Mouse (Mus musculus) ES-Bruce4 (cell line): ENCODE data around the gene Cldn24. TPM values are rescaled to one million over a fixed set of nuclear protein-coding genes. Genes with fewer than 3 reads are reported as not detected.

Source experiments
- H3K27ac ChIP-seq: 2 replicates; pipeline ENCODE4 v1.5.1; 2012; ENCODE audit warnings: low read length, inconsistent platforms; ENCODE audit not compliant: insufficient read depth
- H3K27me3 ChIP-seq: 2 replicates; pipeline ENCODE4 v1.6.1; 2012; ENCODE audit warnings: mild to moderate bottlenecking, low read length, inconsistent platforms; ENCODE audit not compliant: control insufficient read depth, poor library complexity, insufficient read depth, severe bottlenecking
- H3K36me3 ChIP-seq: 2 replicates; pipeline ENCODE4 v1.6.1; 2012; ENCODE audit warnings: inconsistent platforms, mild to moderate bottlenecking, low read length, moderate library complexity; ENCODE audit not compliant: control insufficient read depth, poor library complexity, insufficient read depth, severe bottlenecking
- H3K4me1 ChIP-seq: one replicate; pipeline ENCODE4 v1.8.1; 2011; ENCODE audit warnings: low read length; ENCODE audit not compliant: control insufficient read depth, insufficient read depth
- H3K4me3 ChIP-seq: 2 replicates; pipeline ENCODE4 v1.5.1; 2011; ENCODE audit warnings: low read depth, mild to moderate bottlenecking, low read length
- H3K9ac ChIP-seq: 2 replicates; pipeline ENCODE4 v1.6.1; 2012; ENCODE audit warnings: low read depth, mild to moderate bottlenecking, inconsistent platforms; ENCODE audit not compliant: poor library complexity, severe bottlenecking
- H3K9me3 ChIP-seq: replicated peaks from 2 replicates; pipeline ENCODE4 v1.6.1; 2012; ENCODE audit warnings: mild to moderate bottlenecking, low read length, inconsistent platforms; ENCODE audit not compliant: control insufficient read depth, poor library complexity, insufficient read depth, severe bottlenecking
- CTCF ChIP-seq: IDR thresholded peaks from one replicate; pipeline ENCODE4 v1.8.1; 2011; ENCODE audit warnings: low read depth, low read length
- EP300 ChIP-seq: IDR thresholded peaks from 2 replicates; pipeline ENCODE4 v1.6.1; 2011; ENCODE audit warnings: low read depth, low read length; ENCODE audit not compliant: insufficient read depth
- POLR2A ChIP-seq: IDR thresholded peaks from one replicate; pipeline ENCODE4 v1.8.1; 2011; ENCODE audit warnings: low read length; ENCODE audit not compliant: insufficient read depth
- polyA plus RNA-seq: library from polyadenylated mRNA; stranded (reverse); fragments of >200 nt; gene quantifications from 2 replicates; pipeline ENCODE4 v1.2.4, GENCODE M21; 2011; ENCODE audit warnings: low read depth; ENCODE audit not compliant: missing spikeins, insufficient read depth, insufficient read length

Cldn24 gene
- polyA plus RNA-seq = not detected in 2 replicates

DNA sequence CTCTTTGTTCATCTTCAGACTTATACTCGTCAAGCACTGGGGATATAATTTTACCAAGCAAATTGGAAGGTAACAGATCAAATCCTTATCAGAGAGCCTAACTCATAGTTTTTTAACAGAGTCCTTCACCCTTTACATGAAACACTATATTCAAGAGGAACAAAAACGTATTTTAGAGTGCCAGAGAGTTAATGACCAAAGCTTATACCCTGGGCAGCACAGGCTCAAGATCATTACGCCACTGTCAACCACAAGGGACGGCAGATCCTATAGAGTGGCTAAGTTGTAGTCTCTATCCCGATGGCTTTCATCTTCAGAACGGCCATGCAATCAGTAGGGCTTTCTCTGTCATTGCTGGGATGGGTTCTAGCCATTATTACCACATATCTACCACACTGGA, at the start of gene Cldn24:
Gene Cldn24, plus strand, starts transcription at position 301 of the 400 bp plus-strand sequence.
- H3K4me3 ChIP-seq = no peak within 1 kb of the TSS
- H3K27me3 ChIP-seq = no peaks in the 10 kb centered on the region
- no peak within 1 kb of the TSS for H3K9ac ChIP-seq
- H3K9me3 ChIP-seq = no peaks in the 10 kb centered on the region
- H3K27ac ChIP-seq = no peak within 1 kb of the TSS
- no peaks in the 10 kb centered on the region for H3K4me1 ChIP-seq
- H3K36me3 ChIP-seq = no peaks in the 10 kb centered on the region
- TF ChIP-seq POLR2A (no peak), EP300 (no peak), CTCF (no peak)

DNA sequence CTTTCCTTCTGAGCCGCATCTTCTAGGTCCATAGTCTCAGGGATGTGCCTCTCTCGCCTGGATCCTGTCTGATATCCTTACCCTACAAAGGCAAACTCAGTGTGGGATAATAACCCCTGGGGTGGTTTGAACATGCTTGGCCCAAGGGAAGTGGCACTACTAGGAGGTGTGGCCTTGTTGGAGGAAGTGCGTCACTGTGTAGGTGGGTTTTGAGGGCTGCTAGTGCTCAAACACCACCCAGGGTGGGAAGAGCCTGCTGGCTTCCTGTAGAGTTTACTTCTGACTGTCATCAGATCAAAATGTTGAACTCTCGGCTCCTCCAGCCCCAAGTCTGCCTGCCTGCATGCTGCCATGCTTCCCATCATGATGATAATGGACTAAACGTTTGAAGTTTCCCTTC, 49.0 kb upstream of the Cldn24 start:
- Histone ChIP-seq H3K27ac (no peak overlapping the region), H3K27me3 (no peaks in the 10 kb centered on the region), H3K4me1 (no peaks in the 10 kb centered on the region), H3K9ac (no peak overlapping the region), H3K36me3 (no peaks in the 10 kb centered on the region), H3K9me3 (no peaks in the 10 kb centered on the region; the same call in 1 of the 2 replicates), H3K4me3 (no peak overlapping the region)
- TF ChIP-seq POLR2A (no peak), EP300 (no peak), CTCF (no peak)

DNA sequence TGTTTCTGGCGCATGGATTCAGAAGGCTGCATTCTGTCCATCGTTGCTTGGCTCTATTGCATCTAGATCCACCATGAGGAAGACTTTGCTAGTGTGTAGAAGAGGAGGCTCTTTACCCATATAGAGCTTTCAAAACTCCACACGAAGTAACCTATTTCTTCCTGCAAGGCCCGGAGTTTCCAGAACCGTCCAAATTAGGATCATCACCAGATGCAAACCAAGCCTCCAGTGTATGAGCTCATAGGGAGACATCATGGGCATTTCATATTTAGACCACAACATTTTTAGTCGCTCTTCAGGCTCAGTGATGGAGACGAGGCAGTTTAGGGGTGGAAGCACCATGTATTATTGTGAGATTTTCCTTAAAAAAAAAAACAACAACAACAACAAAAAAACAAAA, 44.5 kb upstream of the Cldn24 start:
- Histone ChIP-seq H3K27me3 (no peaks in the 10 kb centered on the region), H3K27ac (no peak overlapping the region), H3K9ac (no peak overlapping the region), H3K4me1 (no peaks in the 10 kb centered on the region), H3K4me3 (no peak overlapping the region), H3K9me3 (no peaks in the 10 kb centered on the region), H3K36me3 (no peaks in the 10 kb centered on the region)
- TF ChIP-seq POLR2A (no peak), EP300 (no peak), CTCF (no peak)

DNA sequence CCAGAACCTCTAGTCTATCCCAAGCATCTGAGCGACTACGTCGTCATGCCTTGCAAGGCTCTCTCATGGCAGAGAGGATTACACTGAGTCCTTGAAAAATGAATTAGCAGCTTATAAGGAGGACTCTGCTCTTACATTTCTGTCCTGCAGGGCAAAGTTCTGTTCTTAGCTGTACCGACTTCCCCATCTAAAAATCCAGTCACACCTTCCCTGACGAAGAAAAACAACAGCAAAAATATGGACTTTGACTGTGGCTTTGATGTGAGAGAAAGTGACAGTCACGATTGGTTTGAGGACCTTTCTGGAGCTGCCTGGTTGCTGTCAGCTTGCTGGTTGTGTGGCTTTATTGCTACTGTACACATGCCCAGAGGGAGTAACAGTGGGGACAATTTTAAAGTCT, 42.4 kb upstream of the Cldn24 start:
- H3K4me1 ChIP-seq = no peaks in the 10 kb centered on the region
- no peak overlapping the region for H3K4me3 ChIP-seq
- no peaks in the 10 kb centered on the region for H3K9me3 ChIP-seq
- no peaks in the 10 kb centered on the region for H3K36me3 ChIP-seq
- no peak overlapping the region for H3K27ac ChIP-seq
- H3K27me3 ChIP-seq = no peaks in the 10 kb centered on the region
- H3K9ac ChIP-seq = no peak overlapping the region
- no peak for TF ChIP-seq CTCF
- no peak for TF ChIP-seq EP300
- TF ChIP-seq POLR2A = no peak

DNA sequence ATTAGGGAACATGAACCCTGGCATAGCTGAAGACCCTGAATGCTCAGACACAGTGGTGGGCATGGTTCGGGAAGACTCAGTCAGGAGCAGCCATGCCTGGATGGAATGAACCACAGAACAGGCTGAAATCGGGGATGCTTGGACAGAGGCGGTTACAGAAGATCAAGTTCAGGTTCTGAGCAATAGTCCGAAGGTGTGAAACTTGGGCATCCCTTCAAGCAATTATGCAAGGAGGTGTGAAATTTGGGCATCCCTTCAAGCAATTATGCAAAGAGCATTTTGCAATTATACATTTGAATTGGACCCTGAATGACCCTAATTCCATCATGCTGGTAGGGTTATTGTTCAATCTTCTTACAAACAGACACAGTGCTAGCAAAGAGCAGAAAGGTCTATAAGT, 40.1 kb upstream of the Cldn24 start:
- no peak for TF ChIP-seq POLR2A
- no peak for TF ChIP-seq CTCF
- no peak for TF ChIP-seq EP300

DNA sequence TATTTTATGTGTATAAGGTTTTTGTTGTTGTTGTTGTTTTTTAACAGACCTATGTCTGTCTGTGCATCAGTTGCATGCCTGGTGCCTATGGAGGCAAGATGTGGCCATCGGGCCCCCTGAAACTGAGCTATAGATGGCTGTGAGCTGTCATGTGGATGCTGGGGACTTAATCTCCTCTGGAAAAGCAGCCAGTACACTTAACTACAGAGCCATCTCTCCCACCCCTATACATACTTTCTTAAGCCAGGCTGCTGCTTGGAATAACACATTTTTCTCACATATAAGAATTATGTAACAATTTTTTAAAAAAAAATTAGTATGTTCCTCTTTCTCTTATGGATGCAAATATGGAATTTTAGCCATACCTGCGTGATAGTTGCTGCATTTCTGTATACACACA, 38.4 kb upstream of the Cldn24 start:
- no peaks in the 10 kb centered on the region for H3K27me3 ChIP-seq
- TF ChIP-seq EP300 (no peak), CTCF (no peak), POLR2A (no peak)
- H3K4me1 ChIP-seq = no peaks in the 10 kb centered on the region
- no peak overlapping the region for H3K9ac ChIP-seq
- H3K27ac ChIP-seq = no peak overlapping the region
- H3K36me3 ChIP-seq = no peaks in the 10 kb centered on the region
- H3K9me3 ChIP-seq = no peaks in the 10 kb centered on the region; the same call in 1 of the 2 replicates
- H3K4me3 ChIP-seq = no peak overlapping the region

More for the DNA sequence above, 40.1 kb upstream of the Cldn24 start:
- Histone ChIP-seq H3K9me3 (no peaks in the 10 kb centered on the region), H3K9ac (no peak overlapping the region), H3K27ac (no peak overlapping the region), H3K4me1 (no peaks in the 10 kb centered on the region), H3K27me3 (no peaks in the 10 kb centered on the region), H3K4me3 (no peak overlapping the region), H3K36me3 (no peaks in the 10 kb centered on the region)

DNA sequence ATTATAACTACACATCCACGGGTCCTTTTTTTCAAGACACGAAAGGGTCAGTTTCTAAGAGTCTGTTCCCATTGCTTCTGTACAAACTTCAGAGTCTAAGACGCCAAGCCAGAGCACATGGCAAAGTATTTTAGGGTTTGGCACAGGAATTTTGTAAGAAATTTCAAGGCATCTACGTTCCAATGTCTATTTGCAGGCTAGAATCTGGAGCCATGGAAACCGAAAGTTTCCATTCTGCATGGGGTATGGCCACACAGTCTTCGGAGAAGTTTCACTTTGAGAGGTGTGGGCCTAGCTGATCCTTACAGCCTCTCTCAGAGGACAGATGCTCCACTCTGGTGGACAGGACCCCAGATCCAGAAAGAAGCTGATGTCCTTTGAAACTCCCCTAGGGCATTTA, 38.0 kb upstream of the Cldn24 start:
- Histone ChIP-seq H3K4me1 (no peaks in the 10 kb centered on the region), H3K9me3 (no peaks in the 10 kb centered on the region; the same call in 1 of the 2 replicates), H3K27ac (no peak overlapping the region), H3K36me3 (no peaks in the 10 kb centered on the region), H3K27me3 (no peaks in the 10 kb centered on the region), H3K9ac (no peak overlapping the region), H3K4me3 (no peak overlapping the region)
- TF ChIP-seq CTCF = no peak
- no peak for TF ChIP-seq POLR2A
- TF ChIP-seq EP300 = no peak
